ENCODE assay signal across 16 mouse cellular contexts in genomic region chr10:45610727-45611126, GRCm38 (mm10).
"Had no signal": no experiment of that assay in that cellular context is flagged by ENCODE, and none has a peak within 500 bp of the region (broad histone marks: within the 10 kb centered on the region; RNA-seq: fewer than 3 reads in every experiment).

No protein-coding gene starts in this region.

- H3K4me1 ChIP-seq: neural tube, embryonic 13.5 days; neural tube, embryonic 15.5 days; stomach, embryonic 15.5 days had no signal

- DNase-seq: retina, postnatal 1 day; right cerebral cortex, adult 18-20 months; right cerebral cortex, postnatal 14 days; right cerebral cortex, postnatal 25 days; right cerebral cortex, postnatal 4 days; spleen, adult 18-20 months; thymus, adult 18-20 months; thymus, adult 2 months; thymus, postnatal 14 days; thymus, postnatal 25 days; thymus, postnatal 36 days; thymus, postnatal 4 days had no signal

- H3K9ac ChIP-seq: neural tube, embryonic 13.5 days; neural tube, embryonic 15.5 days; stomach, embryonic 15.5 days had no signal

- H3K9me3 ChIP-seq: neural tube, embryonic 13.5 days; neural tube, embryonic 15.5 days; stomach, embryonic 15.5 days had no signal

- H3K27ac ChIP-seq: neural tube, embryonic 13.5 days; neural tube, embryonic 15.5 days; stomach, embryonic 15.5 days; stomach, postnatal 0 days had no signal

- H3K27me3 ChIP-seq: neural tube, embryonic 13.5 days; neural tube, embryonic 15.5 days; stomach, embryonic 15.5 days had no signal

- H3K4me3 ChIP-seq: neural tube, embryonic 13.5 days; neural tube, embryonic 15.5 days; stomach, embryonic 15.5 days had no signal
